Mouse (Mus musculus): ENCODE measurements around the gene Agbl1. TPM values are rescaled to one million over a fixed set of nuclear protein-coding genes. Genes with fewer than 3 reads are reported as not detected.
"Not testable (repeated sequence)": the region's sequence is repeated elsewhere in the genome, so short reads cannot be mapped to it uniquely, and the experiment has no call there.

The Agbl1 gene
- total RNA-seq (2021), result under 1 TPM; 0.26 to 0.66 TPM

- DNase-seq (ENCODE audit: extremely low spot score in 1 of 2, low spot score in 2 of 2), result no peak
- intact Hi-C loops (cut with DNase I), result no loop called here
Measured at GRCm38 (mm10) chr7:76229311-76229937, at the start of gene Agbl1. Gene Agbl1 (plus strand): TSS chr7:76229887.

- intact Hi-C loops (cut with DNase I), result no loop called here
- peak in 1 of 2 experiments; percentile 55 for DNase-seq (ENCODE audit: extremely low spot score in 1 of 2, low spot score in 2 of 2)
Measured at GRCm38 (mm10) chr7:76185005-76185658, 44.6 kb upstream of the Agbl1 start.

- DNase-seq (ENCODE audit: extremely low spot score in 1 of 2, low spot score in 2 of 2), result peak in 1 of 2 experiments; percentile 13
- intact Hi-C loops (cut with DNase I), result no loop called here
Measured at GRCm38 (mm10) chr7:76185681-76186121, 44.0 kb upstream of the Agbl1 start.

- intact Hi-C loops (cut with DNase I), result no loop called here
Measured at GRCm38 (mm10) chr7:76218546-76218945, 11.1 kb upstream of the Agbl1 start.

GRCm38 (mm10) chr7:76219797-76220469, 9.8 kb upstream of the Agbl1 start:
- no peak for DNase-seq (ENCODE audit: extremely low spot score in 1 of 2, low spot score in 2 of 2)
- intact Hi-C loops (cut with DNase I), result no loop called here

More at GRCm38 (mm10) chr7:76218546-76218945, 11.1 kb upstream of the Agbl1 start:
- no peak for DNase-seq (ENCODE audit: extremely low spot score in 1 of 2, low spot score in 2 of 2)

- no peak for DNase-seq (ENCODE audit: extremely low spot score in 1 of 2, low spot score in 2 of 2)
- intact Hi-C loops (cut with DNase I), result no loop called here
Measured at GRCm38 (mm10) chr7:76222691-76223090, 7.0 kb upstream of the Agbl1 start.

GRCm38 (mm10) chr7:76228881-76229280, 806 bp upstream of the Agbl1 start:
- intact Hi-C loops (cut with DNase I), result no loop called here

GRCm38 (mm10) chr7:76234321-76234720, 4.6 kb downstream of the Agbl1 start:
- intact Hi-C loops (cut with DNase I), result no loop called here
- no peak for DNase-seq (ENCODE audit: extremely low spot score in 1 of 2, low spot score in 2 of 2)

More at GRCm38 (mm10) chr7:76228881-76229280, 806 bp upstream of the Agbl1 start:
- DNase-seq (ENCODE audit: extremely low spot score in 1 of 2, low spot score in 2 of 2), result no peak

- DNase-seq (ENCODE audit: extremely low spot score in 1 of 2, low spot score in 2 of 2), result no peak
- intact Hi-C loops (cut with DNase I), result no loop called here
Measured at GRCm38 (mm10) chr7:76237497-76237896, 7.8 kb downstream of the Agbl1 start.

- DNase-seq (ENCODE audit: extremely low spot score in 1 of 2, low spot score in 2 of 2); intact Hi-C loops (cut with DNase I): not testable (repeated sequence)
Measured at GRCm38 (mm10) chr7:76244839-76245238, 15.2 kb downstream of the Agbl1 start.

GRCm38 (mm10) chr7:76275061-76275460, 45.4 kb downstream of the Agbl1 start:
- intact Hi-C loops (cut with DNase I), result no loop called here
- DNase-seq (ENCODE audit: extremely low spot score in 1 of 2, low spot score in 2 of 2), result no peak

GRCm38 (mm10) chr7:76282831-76283230, 53.1 kb downstream of the Agbl1 start:
- intact Hi-C loops (cut with DNase I), result no loop called here
- DNase-seq (ENCODE audit: extremely low spot score in 1 of 2, low spot score in 2 of 2), result no peak

GRCm38 (mm10) chr7:76287531-76287930, 57.8 kb downstream of the Agbl1 start:
- intact Hi-C loops (cut with DNase I), result no loop called here
- DNase-seq (ENCODE audit: extremely low spot score in 1 of 2, low spot score in 2 of 2), result peak in 1 of 2 experiments; percentile 7

- intact Hi-C loops (cut with DNase I), result no loop called here
- DNase-seq (ENCODE audit: extremely low spot score in 1 of 2, low spot score in 2 of 2), result no peak
Measured at GRCm38 (mm10) chr7:76321866-76322553, 92.3 kb downstream of the Agbl1 start.

GRCm38 (mm10) chr7:76326091-76326490, 96.4 kb downstream of the Agbl1 start:
- intact Hi-C loops (cut with DNase I), result no loop called here
- DNase-seq (ENCODE audit: extremely low spot score in 1 of 2, low spot score in 2 of 2), result no peak

GRCm38 (mm10) chr7:76339308-76339707, 109.6 kb downstream of the Agbl1 start:
- DNase-seq (ENCODE audit: extremely low spot score in 1 of 2, low spot score in 2 of 2), result no peak
- intact Hi-C loops (cut with DNase I), result no loop called here

GRCm38 (mm10) chr7:76341601-76342000, 111.9 kb downstream of the Agbl1 start:
- intact Hi-C loops (cut with DNase I), result no loop called here

GRCm38 (mm10) chr7:76353469-76353868, 123.8 kb downstream of the Agbl1 start:
- peak in 1 of 2 experiments; percentile 36 for DNase-seq (ENCODE audit: extremely low spot score in 1 of 2, low spot score in 2 of 2)
- intact Hi-C loops (cut with DNase I), result no loop called here

More at GRCm38 (mm10) chr7:76341601-76342000, 111.9 kb downstream of the Agbl1 start:
- no peak for DNase-seq (ENCODE audit: extremely low spot score in 1 of 2, low spot score in 2 of 2)

GRCm38 (mm10) chr7:76354510-76354909, 124.8 kb downstream of the Agbl1 start:
- peak; percentile 27 to 37 for DNase-seq (ENCODE audit: extremely low spot score in 1 of 2, low spot score in 2 of 2)
- intact Hi-C loops (cut with DNase I), result no loop called here

Measured in left cerebral cortex, postnatal 10 days (tissue).